Mouse (Mus musculus): ENCODE data around the gene 4930412O13Rik. TPM values are rescaled to one million over a fixed set of nuclear protein-coding genes. Genes with fewer than 3 reads are reported as not detected.

Gene 4930412O13Rik
- polyA plus RNA-seq, 1 experiment from 2014 or later: not detected

DNA sequence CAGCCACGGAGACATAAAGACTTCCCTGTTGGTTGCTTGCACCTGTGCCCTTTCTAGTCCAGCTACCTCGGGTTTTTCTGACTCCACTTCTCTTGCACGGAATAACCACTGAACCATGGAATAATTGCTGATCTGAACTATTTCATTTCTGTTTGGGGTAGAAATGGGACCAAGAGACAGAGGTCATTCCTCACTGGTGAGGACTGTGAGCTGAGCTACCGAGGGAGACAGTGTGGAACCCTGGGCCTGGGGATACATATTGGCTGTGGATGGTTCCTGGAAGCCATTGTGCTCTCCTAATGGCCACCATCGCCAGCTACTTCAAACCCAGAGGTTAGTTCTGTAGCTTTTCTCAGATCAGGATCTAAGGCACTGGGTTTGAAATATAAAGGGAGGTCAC lies 9.9 kb downstream of the 4930412O13Rik start:
- H3K36me3 ChIP-seq: no peaks in the 10 kb centered on the region
- WGBS: 2% methylated on average over 5 of the region's 5 CpGs
- no peak for ATAC-seq
- H3K27me3 ChIP-seq (replicated peaks): peaks cover 87% of the 10 kb centered on the region
- no peak overlapping the region for H3K4me3 ChIP-seq (replicated peaks)
- H3K4me1 ChIP-seq (replicated peaks): peaks cover 6% of the 10 kb centered on the region
- no peak overlapping the region for H3K27ac ChIP-seq
- H3K4me2 ChIP-seq (replicated peaks): no peak overlapping the region
- H3K9me3 ChIP-seq: no peaks in the 10 kb centered on the region
- H3K9ac ChIP-seq: no peak overlapping the region

DNA sequence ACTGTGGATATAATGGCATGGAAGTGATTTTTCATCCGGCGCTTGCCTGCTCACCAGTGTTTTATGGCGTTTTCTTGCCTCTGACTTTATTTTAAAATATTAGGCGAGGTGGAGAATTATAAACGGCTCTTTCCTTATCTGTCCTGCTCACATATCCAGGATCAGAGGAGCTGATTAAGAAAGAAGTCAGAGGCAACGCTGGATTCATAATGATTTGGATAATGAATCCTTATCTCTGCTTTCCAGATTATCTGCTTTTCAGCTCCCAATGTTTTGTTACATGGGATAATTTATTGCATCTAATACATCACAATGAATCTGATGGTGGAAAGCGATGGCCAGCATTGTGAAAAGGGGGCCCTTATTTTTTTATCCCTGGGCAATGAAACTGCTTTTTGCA lies 11.5 kb downstream of the 4930412O13Rik start:
- WGBS: 4% methylated on average over 7 of the region's 7 CpGs
- no peak overlapping the region for H3K27ac ChIP-seq
- no peak for ATAC-seq

DNA sequence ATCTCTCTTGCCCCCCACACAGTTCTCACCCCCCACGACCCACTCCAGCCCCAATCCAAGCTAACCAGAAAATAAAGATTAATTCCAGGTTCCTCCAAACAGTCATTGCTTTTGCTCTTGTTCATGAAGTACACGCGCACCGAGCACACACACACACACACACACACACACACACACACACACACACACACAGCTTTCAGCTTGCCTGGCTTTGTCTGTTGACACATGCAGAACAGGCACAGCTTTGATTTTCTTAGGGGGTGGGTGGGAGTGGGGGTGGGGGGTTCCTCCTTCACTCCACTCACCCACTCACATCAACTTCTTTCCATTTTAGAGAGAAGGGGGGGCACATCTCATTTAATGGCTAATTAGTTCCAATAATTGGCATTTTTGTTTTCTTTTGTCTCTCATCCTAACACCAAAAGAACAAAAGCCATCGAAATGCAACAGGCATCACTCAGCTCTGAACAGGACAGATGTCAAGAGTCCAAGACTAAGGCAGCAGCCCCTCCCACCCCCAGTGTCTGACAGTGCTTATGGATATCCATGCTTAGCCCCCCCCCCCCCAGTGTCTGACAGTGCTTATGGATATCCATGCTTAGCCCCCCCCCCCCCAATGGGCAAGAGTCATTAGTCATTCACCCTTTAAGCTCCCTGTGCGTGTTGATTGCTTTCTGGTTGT lies 12.4 kb downstream of the 4930412O13Rik start:
- no peak for ATAC-seq
- 2% methylated on average over 6 of the region's 6 CpGs for WGBS
- Histone ChIP-seq H3K27me3 (replicated peaks) (peaks cover 89% of the 10 kb centered on the region), H3K4me3 (replicated peaks) (no peak overlapping the region), H3K27ac (no peak overlapping the region), H3K9ac (no peak overlapping the region), H3K4me2 (replicated peaks) (no peak overlapping the region), H3K36me3 (no peaks in the 10 kb centered on the region), H3K4me1 (replicated peaks) (peaks cover 6% of the 10 kb centered on the region), H3K9me3 (no peaks in the 10 kb centered on the region)

More for the DNA sequence above, 11.5 kb downstream of the 4930412O13Rik start:
- peaks cover 87% of the 10 kb centered on the region for H3K27me3 ChIP-seq (replicated peaks)
- H3K9ac ChIP-seq: no peak overlapping the region
- no peak overlapping the region for H3K4me2 ChIP-seq (replicated peaks)
- H3K4me1 ChIP-seq (replicated peaks): peaks cover 6% of the 10 kb centered on the region
- H3K4me3 ChIP-seq (replicated peaks): no peak overlapping the region
- no peaks in the 10 kb centered on the region for H3K9me3 ChIP-seq
- H3K36me3 ChIP-seq: no peaks in the 10 kb centered on the region

DNA sequence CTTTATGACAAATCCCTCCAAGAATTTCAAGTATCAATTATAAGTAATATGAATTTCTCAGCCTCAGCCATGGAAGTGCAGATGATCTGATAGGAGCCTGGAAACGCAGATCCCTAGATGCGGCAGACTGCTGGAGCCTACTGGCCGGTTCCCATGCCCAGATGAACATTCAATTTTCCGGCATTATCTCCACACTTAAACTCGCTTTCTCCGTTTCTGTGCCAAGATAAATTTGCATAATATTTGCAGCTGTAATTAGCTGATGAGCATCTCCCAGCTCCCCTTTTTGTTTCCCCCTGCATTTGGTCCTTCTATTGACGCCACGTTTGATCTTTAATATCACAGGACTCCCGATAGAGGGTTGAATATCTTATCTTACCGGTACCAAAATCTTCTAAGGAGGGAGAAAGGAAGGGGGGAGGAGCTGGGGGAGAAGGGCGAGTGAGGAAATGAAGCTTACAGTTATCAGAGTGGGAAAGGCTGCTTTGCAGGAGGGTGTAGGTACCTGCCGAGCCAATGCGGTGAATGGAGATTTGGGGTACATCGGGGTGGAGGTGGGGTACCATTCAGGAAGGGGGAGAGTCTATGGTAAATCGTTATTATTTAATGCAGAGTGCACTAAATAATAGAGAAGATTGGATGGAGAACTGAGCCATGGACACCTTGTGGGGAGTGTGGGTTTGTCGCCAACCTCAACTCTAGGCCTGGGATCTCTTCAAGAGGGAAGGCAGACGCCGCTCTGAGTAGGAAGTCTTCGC lies 14.0 kb downstream of the 4930412O13Rik start:
- ATAC-seq: no peak
- H3K9me3 ChIP-seq: no peaks in the 10 kb centered on the region
- H3K9ac ChIP-seq: no peak overlapping the region
- H3K4me2 ChIP-seq (replicated peaks): no peak overlapping the region
- H3K27ac ChIP-seq: no peak overlapping the region
- H3K27me3 ChIP-seq (replicated peaks): peaks cover 91% of the 10 kb centered on the region
- WGBS: 2% methylated on average over 19 of the region's 19 CpGs
- H3K4me3 ChIP-seq (replicated peaks): no peak overlapping the region
- no peaks in the 10 kb centered on the region for H3K4me1 ChIP-seq (replicated peaks)
- H3K36me3 ChIP-seq: no peaks in the 10 kb centered on the region

DNA sequence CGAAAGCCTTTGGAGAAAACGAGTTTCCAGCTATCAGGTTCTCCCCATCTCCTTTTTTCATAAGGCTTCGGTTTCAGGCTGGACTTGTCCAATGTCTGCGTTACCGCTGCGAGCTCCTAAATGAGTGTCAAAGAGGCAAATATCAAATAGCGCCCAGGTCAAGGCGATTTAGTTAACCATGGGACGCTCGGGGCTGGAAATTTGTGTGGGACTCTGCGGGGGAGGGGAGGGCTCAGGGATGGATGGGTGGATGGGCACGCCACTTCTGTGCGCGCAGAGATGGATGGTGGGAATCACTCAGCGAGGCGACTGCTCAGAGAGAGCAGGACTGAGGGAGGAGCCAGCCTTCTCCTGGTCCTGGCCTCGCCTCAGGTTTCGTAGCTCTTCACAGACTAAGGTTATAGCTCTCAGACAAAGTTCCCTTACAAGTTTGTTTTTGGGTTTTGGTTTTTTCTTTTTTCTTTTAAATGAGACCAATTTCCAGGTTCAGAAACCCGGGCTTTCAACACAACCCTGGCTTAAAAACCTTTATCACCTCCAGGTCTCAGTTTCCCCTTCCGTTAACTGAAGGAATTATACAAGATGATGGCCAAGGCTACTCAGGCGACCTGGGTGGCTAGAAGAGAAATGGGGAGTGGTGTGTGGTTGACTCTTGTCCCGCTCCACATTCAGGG lies 15.2 kb downstream of the 4930412O13Rik start:
- Histone ChIP-seq H3K4me2 (replicated peaks) (0 out of 2 replicates have a peak overlapping the region, but pooled peaks have one; percentile 9), H3K9me3 (no peaks in the 10 kb centered on the region), H3K27ac (no peak overlapping the region), H3K4me3 (replicated peaks) (no peak overlapping the region), H3K9ac (no peak overlapping the region), H3K27me3 (replicated peaks) (peaks cover 84% of the 10 kb centered on the region), H3K4me1 (replicated peaks) (no peaks in the 10 kb centered on the region), H3K36me3 (no peaks in the 10 kb centered on the region)
- under 1% methylated on average over 22 of the region's 22 CpGs for WGBS
- ATAC-seq: no peak

DNA sequence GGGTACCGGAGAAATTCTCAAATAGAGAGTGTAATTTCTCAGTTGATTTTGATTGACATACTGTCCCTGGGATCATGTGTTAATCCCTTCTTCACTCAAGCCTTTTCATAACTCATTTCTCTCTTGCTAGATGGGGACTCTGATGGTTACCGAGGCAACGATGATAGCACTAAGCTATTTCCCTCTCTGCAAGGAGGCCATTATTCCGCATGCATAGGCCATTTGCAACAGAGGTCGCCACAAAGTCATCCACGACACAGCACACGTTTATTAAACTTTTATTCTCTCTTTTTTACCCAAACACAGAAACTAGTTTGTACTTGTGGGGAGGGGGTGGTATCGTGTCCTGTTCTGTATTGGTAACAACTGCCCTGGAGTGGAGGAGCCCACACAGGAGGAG lies 16.8 kb downstream of the 4930412O13Rik start:
- no peak overlapping the region for H3K4me2 ChIP-seq (replicated peaks)
- H3K9me3 ChIP-seq: no peaks in the 10 kb centered on the region
- H3K27me3 ChIP-seq (replicated peaks): peaks cover 75% of the 10 kb centered on the region
- H3K36me3 ChIP-seq: no peaks in the 10 kb centered on the region
- no peak overlapping the region for H3K4me3 ChIP-seq (replicated peaks)
- ATAC-seq: no peak
- WGBS: 12% methylated on average over 8 of the region's 8 CpGs
- H3K9ac ChIP-seq: no peak overlapping the region
- H3K27ac ChIP-seq: no peak overlapping the region
- H3K4me1 ChIP-seq (replicated peaks): no peaks in the 10 kb centered on the region

DNA sequence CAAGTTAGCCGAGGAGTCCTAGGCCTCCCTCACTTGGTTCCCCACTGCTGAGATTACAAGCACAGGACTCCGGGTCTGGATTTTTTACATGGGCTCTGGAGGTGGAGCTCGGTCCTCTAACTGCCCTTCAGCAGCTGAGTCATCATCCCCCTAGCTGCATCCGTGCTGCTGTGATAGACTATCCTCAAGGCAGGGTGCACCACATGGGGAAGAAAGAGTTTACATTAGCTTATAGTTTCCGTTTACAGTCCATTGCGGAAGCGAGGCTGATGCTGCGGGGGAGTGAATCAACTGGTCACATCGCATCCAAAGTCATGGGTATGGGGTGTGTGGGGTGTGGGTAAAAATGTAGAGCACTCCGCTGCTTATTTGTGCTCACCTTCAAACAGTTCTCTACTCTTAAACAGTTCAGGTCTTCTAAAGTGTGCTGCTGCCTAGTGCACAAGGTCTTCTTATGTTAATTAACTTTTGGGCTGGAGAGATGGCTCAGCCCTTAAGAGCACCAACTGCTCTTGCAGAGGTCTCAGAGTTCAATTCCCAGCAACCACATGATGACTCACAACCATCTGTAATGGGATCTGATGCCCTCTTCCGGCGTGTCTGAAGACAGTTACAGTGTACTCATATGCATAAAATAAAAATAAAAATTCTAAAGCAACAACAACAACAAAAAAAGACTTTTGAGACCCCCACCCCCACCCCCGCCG lies 23.0 kb downstream of the 4930412O13Rik start:
- ATAC-seq: no peak
- H3K4me3 ChIP-seq (replicated peaks): no peak overlapping the region
- 52% methylated on average over 14 of the region's 14 CpGs for WGBS

DNA sequence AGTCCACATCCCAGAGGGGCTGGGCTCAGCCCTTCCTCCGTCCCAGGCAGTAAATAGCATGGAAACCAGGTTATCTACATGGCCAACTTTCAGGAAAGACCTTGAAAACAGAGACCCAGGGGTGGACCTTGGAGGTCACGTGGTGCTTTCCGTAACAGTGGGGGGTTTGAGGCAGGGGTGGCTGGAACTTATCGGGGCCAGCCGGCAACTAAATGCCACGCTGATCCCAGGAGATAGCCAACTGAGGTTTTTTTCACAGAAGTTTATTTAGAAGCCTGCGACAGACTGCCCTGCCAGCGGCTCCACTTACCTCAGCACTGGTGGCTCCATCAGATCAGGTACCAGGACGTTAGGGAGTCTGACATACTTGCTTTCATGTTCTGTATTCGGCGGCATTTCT lies 24.9 kb downstream of the 4930412O13Rik start:
- WGBS: 5% methylated on average over 11 of the region's 11 CpGs
- Histone ChIP-seq H3K36me3 (no peaks in the 10 kb centered on the region), H3K9ac (no peak overlapping the region), H3K4me3 (replicated peaks) (no peak overlapping the region), H3K4me2 (replicated peaks) (peak overlapping the region; percentile 47), H3K27me3 (replicated peaks) (0 out of 2 replicates have a peak, but pooled peaks cover 6% of the 10 kb centered on the region), H3K9me3 (no peaks in the 10 kb centered on the region), H3K27ac (no peak overlapping the region), H3K4me1 (replicated peaks) (0 out of 2 replicates have a peak, but pooled peaks cover 2% of the 10 kb centered on the region)
- no peak for ATAC-seq

More for the DNA sequence above, 23.0 kb downstream of the 4930412O13Rik start:
- Histone ChIP-seq H3K9ac (no peak overlapping the region), H3K4me2 (replicated peaks) (no peak overlapping the region), H3K27ac (no peak overlapping the region), H3K27me3 (replicated peaks) (peaks cover 17% of the 10 kb centered on the region), H3K4me1 (replicated peaks) (0 out of 2 replicates have a peak, but pooled peaks cover 2% of the 10 kb centered on the region), H3K36me3 (no peaks in the 10 kb centered on the region), H3K9me3 (no peaks in the 10 kb centered on the region)

DNA sequence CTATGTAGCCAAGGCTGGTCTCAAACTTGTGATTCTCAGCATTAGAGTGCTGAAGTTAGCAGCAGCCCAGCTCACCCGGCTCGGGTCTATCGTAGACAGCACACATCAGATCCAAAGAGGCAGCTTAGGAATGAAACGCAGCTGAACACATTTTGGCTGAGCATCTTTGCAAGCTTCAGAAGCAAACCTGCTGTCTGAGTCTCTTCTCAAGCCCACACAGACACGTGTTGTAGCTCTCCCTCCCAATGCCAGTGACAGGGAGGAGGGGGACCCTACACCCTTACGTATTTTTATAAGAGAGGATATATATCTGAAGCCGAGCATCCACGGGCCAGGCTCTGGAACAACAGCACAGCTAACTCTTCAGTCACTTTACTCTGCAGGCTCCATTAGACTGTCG lies 36.5 kb downstream of the 4930412O13Rik start:
- Histone ChIP-seq H3K27ac (no peak overlapping the region), H3K27me3 (replicated peaks) (no peaks in the 10 kb centered on the region), H3K9me3 (no peaks in the 10 kb centered on the region), H3K4me3 (replicated peaks) (no peak overlapping the region), H3K4me1 (replicated peaks) (0 out of 2 replicates have a peak, but pooled peaks cover 4% of the 10 kb centered on the region), H3K36me3 (peaks cover 5% of the 10 kb centered on the region; the same call in 1 of the 2 replicates), H3K4me2 (replicated peaks) (no peak overlapping the region), H3K9ac (no peak overlapping the region)
- 87% methylated on average over 9 of the region's 9 CpGs for WGBS
- no peak for ATAC-seq

DNA sequence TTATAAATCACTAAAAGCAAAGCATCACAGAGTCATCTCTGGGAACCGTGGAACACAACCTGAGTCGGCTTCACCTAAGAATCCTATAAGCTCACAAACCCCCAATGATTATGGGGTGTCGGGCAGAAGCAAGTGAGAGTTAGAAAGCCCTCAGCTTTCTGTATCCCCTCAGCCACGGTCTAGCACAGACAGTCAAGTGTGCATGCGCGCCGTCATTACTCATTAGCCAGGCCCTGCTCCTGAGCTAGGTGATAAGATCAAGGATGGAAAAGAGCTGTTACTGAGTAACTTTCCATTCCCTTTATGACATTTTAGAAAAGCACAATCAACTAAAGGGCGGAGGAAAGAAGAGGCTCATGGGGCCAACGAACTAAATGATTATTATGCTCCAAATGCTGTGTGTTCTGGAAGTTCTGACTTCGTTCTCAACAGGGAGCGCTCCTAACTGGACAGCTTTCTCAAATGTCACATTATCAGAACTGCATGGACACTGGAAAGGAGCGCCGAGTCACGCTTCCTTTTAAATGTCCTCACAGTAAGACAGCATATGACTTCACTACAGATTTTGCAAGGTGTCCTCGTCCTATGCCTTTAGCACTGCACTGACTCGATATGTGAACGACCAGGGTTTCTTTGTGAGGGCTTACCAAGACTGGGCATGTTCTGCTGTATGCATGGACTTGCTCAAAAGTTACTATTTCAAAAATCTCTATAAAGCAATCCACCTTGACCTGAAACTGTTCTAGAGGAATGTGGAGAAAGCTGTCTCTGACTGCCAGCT lies 37.8 kb downstream of the 4930412O13Rik start:
- peak; percentile 95 for ATAC-seq
- H3K4me1 ChIP-seq (replicated peaks): 0 out of 2 replicates have a peak, but pooled peaks cover 4% of the 10 kb centered on the region
- WGBS: 68% methylated on average over 17 of the region's 17 CpGs
- H3K4me3 ChIP-seq (replicated peaks): no peak overlapping the region
- peak overlapping the region; percentile 28 for H3K4me2 ChIP-seq (replicated peaks)
- no peaks in the 10 kb centered on the region for H3K27me3 ChIP-seq (replicated peaks)
- H3K36me3 ChIP-seq: peaks cover 5% of the 10 kb centered on the region; the same call in 1 of the 2 replicates
- no peak overlapping the region for H3K9ac ChIP-seq
- no peaks in the 10 kb centered on the region for H3K9me3 ChIP-seq
- H3K27ac ChIP-seq: peak overlapping the region; percentile 28; the same call in 1 of the 2 replicates

DNA sequence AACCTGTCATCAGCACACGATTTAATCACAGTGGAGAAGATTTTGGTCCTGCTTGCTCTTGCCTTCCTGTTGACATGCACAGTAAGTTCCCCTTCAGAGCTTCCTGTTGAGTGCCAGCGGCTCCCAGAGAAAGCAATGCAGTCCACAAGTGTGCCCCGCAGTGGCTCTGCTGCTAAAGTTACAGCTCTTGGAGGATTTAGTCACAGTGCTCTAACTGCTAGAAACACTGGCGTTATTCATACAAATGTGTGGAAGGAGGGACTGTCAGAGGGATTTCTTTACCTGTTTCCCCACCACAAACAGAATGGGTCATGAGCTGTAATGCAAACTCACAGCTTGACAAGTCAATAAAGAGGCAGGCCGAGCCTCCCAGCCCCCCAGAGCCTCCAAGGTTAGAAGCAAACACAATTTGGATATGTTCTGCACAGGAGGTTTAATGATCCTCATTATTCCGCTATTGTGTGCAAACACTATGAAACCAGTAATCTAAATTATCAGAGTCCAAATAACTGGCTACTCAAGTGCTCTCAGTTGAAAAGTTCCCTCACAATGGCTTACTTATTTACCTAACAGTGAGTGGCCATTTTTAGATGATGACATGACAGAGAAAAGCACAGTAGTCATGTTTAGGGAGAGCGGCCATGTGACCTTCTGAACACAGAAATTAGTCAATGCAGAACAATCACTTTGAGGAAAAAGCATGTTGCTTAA lies 45.3 kb downstream of the 4930412O13Rik start:
- no peaks in the 10 kb centered on the region for H3K27me3 ChIP-seq (replicated peaks)

More for the DNA sequence above, 45.3 kb downstream of the 4930412O13Rik start:
- Histone ChIP-seq H3K36me3 (no peaks in the 10 kb centered on the region), H3K27ac (no peak overlapping the region), H3K9ac (no peak overlapping the region), H3K4me2 (replicated peaks) (no peak overlapping the region), H3K9me3 (no peaks in the 10 kb centered on the region), H3K4me1 (replicated peaks) (no peaks in the 10 kb centered on the region), H3K4me3 (replicated peaks) (no peak overlapping the region)
- peak; percentile 49; the same call in 1 of the 2 replicates for ATAC-seq
- WGBS: 41% methylated on average over 7 of the region's 7 CpGs
